Mouse (Mus musculus) testis, adult 2 months (tissue): Measurements from ENCODE around the gene Tmub1.

Experiments used
- CTCF ChIP-seq: fragments of 200-500 bp; IDR thresholded peaks from 2 replicates; pipeline ENCODE4 v1.5.1; 2012; ENCODE audit warnings: low read depth, mild to moderate bottlenecking, inconsistent platforms, low read length, moderate library complexity; ENCODE audit not compliant: control insufficient read depth, insufficient read depth, insufficient replicate concordance
- POLR2A ChIP-seq: fragments of 200-500 bp; IDR thresholded peaks from 2 replicates; pipeline ENCODE4 v1.6.1; 2012; ENCODE audit warnings: low read depth, mild to moderate bottlenecking, inconsistent platforms, low read length, moderate library complexity; ENCODE audit not compliant: control insufficient read depth

DNA sequence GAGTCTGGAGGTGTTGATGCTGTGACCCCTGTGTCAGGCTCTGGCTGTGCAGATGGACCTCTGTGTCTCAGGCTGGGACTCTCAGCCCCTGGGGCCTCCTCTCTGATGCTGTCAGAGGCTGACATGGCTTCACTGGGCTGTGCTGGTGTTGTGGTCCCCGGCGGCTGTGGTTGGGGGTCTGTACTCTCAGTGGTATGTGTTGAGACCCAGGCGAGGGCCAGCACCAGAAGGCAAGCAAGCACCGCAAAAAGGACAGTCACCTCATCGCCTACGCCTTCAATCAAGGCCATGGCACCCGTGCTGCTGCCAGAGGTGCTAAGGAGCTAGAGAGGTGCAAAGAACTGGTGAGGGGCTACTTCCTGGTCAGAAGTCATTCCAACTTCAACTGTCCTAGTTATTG is 1.0 kb downstream of the Tmub1 start:
- TF ChIP-seq CTCF (no peak), POLR2A (no peak)
